Mouse (Mus musculus) intestine, embryonic 16.5 days (tissue): Measurements from ENCODE around the gene E130218I03Rik. TPM values are rescaled to one million over a fixed set of nuclear protein-coding genes. Genes with fewer than 3 reads are reported as not detected.

Experiments used
- ATAC-seq: fragments of 200-750 bp; cut with Nextera tagmentation; 2 replicates; pipeline ENCODE4 v1.8.0; 2017; ENCODE audit warnings: moderate TSS enrichment, moderate library complexity
- H3K27ac ChIP-seq: fragments of 300-500 bp; sonication (generic); 2 replicates; pipeline ENCODE4 v1.5.1; 2014; ENCODE audit warnings: mild to moderate bottlenecking, low read length
- H3K27me3 ChIP-seq: fragments of 300-500 bp; sonication (generic); replicated peaks from 2 replicates; pipeline ENCODE4 v1.6.1; 2014; ENCODE audit warnings: low read length, control low read depth, mixed read lengths; ENCODE audit not compliant: control insufficient read depth, insufficient read depth
- H3K36me3 ChIP-seq: fragments of 300-500 bp; sonication (generic); 2 replicates; pipeline ENCODE4 v1.6.1; 2014; ENCODE audit warnings: low read length, control low read depth; ENCODE audit not compliant: control insufficient read depth, insufficient read depth
- H3K4me1 ChIP-seq: fragments of 300-500 bp; sonication (generic); 2 replicates; pipeline ENCODE4 v1.6.1; 2014; ENCODE audit warnings: low read length, control low read depth, mixed read lengths; ENCODE audit not compliant: control insufficient read depth, insufficient read depth
- H3K4me2 ChIP-seq: fragments of 300-500 bp; sonication (generic); 2 replicates; pipeline ENCODE4 v1.6.1; 2014; ENCODE audit warnings: low read depth, low read length, control low read depth
- H3K4me3 ChIP-seq: fragments of 300-500 bp; sonication (generic); 2 replicates; pipeline ENCODE4 v1.5.1; 2014; ENCODE audit warnings: mild to moderate bottlenecking, low read length
- H3K9ac ChIP-seq: fragments of 300-500 bp; sonication (generic); 2 replicates; pipeline ENCODE4 v1.6.1; 2014; ENCODE audit warnings: low read depth, low read length
- H3K9me3 ChIP-seq: fragments of 300-500 bp; sonication (generic); 2 replicates; pipeline ENCODE4 v1.6.1; 2016; ENCODE audit warnings: low read length, control low read depth; ENCODE audit not compliant: control insufficient read depth
- WGBS: fragments of 180-500 bp; shearing (Covaris S2); extraction: QIAGEN DNeasy Blood & Tissue Kit; methylation state at CpG from one replicate; pipeline ENCODE4 v1.1.7; 2014; 5-methylcytosine and 5-hydroxymethylcytosine counted together
- polyA plus RNA-seq: library from polyadenylated mRNA; unstranded; fragments of >200 nt; fragmentation: Nextera tagmentation; extraction: Ambion mirVana; gene quantifications from 2 replicates; pipeline ENCODE4 v1.2.1, GENCODE M21; 2015

The E130218I03Rik gene
- polyA plus RNA-seq, 1 experiment from 2014 or later = 0.28 TPM

- Histone ChIP-seq H3K4me2 (peak overlapping the region; percentile 92), H3K4me1 (peaks cover 35% of the 10 kb centered on the region), H3K27ac (no peak overlapping the region), H3K4me3 (peak overlapping the region; percentile 51), H3K9me3 (no peaks in the 10 kb centered on the region), H3K9ac (peak overlapping the region; percentile 64; the same call in 1 of the 2 replicates), H3K27me3 (peaks cover 51% of the 10 kb centered on the region), H3K36me3 (no peaks in the 10 kb centered on the region)
- no peak for ATAC-seq
- WGBS = 22% methylated on average over 27 of the region's 27 CpGs
Observed at GRCm38 (mm10) chr4:134250116-134250929, 6.9 kb downstream of the E130218I03Rik start.

DNA sequence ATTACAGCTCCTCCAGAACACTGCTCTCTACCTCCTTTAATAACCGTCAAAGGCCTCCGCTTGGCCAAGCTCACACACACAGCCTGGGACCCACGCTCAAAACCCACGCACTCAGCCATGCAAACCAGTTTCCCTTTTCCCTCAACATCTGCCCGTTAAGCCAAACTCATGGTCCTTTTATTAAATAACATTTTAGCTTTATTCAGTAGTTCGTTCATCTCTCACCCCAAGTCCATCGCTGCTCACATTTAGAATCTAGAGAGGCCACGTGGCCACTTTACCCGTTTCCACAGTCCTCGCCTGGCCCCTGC, 7.4 kb downstream of the E130218I03Rik start:
- H3K4me3 ChIP-seq = peak overlapping the region; percentile 51
- peak overlapping the region; percentile 92 for H3K4me2 ChIP-seq
- H3K9ac ChIP-seq = peak overlapping the region; percentile 64; the same call in 1 of the 2 replicates
- no peaks in the 10 kb centered on the region for H3K36me3 ChIP-seq
- H3K4me1 ChIP-seq = peaks cover 37% of the 10 kb centered on the region
- 22% methylated on average over 10 of the region's 10 CpGs for WGBS
- H3K9me3 ChIP-seq = no peaks in the 10 kb centered on the region
- peaks cover 51% of the 10 kb centered on the region for H3K27me3 ChIP-seq
- ATAC-seq = no peak
- no peak overlapping the region for H3K27ac ChIP-seq

DNA sequence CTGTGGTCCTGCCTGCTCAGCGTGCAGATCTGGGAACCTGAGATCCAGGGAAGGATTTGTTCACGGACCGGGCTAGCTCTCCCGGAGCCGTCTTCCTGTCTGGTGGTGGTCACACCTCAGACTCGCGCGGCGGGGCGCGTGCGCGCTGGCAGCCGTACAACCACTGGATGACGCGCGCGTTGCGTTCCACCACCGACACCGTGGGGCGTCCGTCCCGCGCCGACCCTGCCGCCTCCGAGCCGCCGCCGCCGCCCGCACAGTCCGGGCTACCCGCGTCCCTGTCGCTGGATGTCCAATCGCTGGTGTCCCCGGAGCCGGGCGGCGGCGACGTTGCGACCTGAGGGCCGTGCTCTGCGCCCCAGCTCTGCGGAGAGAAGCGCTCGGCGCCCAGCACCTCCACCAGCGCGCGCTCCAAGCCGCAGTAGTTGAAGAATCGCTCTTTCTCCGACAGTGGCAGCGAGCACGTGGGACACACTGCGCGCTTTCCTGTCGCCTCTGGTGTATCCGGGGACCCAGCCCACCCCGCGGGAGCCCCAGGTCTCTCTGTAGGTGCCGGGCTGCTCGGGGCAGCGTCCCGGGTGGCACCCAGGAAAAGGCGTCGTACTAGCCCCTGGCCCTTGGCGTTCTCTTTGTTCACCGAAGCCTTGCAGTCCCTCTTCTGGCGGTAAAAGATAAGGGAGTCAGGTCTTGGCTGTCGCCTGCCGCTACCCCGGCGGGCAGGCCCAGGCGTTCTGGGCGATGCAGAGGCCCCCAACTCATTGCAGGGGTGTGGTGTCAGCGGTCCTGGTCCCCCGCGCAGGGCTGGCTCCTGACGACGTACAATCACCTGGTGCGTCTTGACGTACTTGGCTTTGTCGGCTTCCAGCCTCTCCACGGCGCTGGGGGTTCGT, 8.0 kb downstream of the E130218I03Rik start:
- no peaks in the 10 kb centered on the region for H3K9me3 ChIP-seq
- H3K36me3 ChIP-seq = no peaks in the 10 kb centered on the region
- peaks cover 42% of the 10 kb centered on the region for H3K4me1 ChIP-seq
- H3K4me3 ChIP-seq = peak overlapping the region; percentile 51
- H3K9ac ChIP-seq = peak overlapping the region; percentile 64
- peak; percentile 17 for ATAC-seq
- no peak overlapping the region for H3K27ac ChIP-seq
- peaks cover 49% of the 10 kb centered on the region for H3K27me3 ChIP-seq
- peak overlapping the region; percentile 92 for H3K4me2 ChIP-seq
- WGBS = under 1% methylated on average over 91 of the region's 91 CpGs

DNA sequence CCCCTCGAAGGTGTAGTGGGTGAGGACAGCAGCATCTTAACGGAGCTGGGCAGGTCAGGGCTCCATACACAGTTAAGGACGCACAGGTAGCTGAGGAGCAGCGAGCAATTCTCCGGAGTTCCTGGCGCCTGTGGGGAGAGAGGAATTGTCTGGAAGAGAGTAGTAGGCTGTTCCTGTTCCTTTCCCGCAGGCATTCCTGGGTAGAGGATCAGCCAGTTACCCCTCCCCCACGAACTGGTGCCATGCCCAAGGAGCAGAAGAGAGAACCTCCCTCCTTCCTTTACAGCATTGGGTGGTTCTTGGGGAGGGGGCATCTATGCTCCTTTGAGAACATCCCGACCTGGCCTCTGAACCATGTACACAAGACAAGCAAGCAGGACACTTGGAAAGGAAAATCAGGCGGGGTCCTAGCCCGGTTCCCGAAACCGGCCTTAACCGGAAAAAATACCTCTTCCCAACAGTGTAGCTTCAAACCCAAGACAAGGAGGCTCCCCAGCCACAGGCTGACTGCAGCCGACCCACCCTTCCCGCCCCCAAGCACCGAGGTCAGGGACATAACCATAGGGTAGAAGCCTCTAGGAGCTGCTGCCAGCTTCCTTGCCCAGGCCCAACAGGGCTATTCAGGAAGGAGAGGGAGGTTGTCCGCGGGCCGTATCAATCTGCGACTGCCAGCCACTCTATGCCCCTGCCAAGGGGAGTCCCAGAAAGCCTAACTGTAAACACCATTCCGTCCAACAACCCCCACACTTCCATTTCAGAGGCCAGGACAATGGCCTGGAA, 8.9 kb downstream of the E130218I03Rik start:
- Histone ChIP-seq H3K4me3 (peak overlapping the region; percentile 51), H3K27ac (no peak overlapping the region), H3K9ac (peak overlapping the region; percentile 64; the same call in 1 of the 2 replicates), H3K27me3 (peaks cover 47% of the 10 kb centered on the region), H3K4me1 (peaks cover 42% of the 10 kb centered on the region), H3K9me3 (no peaks in the 10 kb centered on the region), H3K4me2 (peak overlapping the region; percentile 92), H3K36me3 (no peaks in the 10 kb centered on the region)
- 10% methylated on average over 22 of the region's 22 CpGs for WGBS
- ATAC-seq = no peak

DNA sequence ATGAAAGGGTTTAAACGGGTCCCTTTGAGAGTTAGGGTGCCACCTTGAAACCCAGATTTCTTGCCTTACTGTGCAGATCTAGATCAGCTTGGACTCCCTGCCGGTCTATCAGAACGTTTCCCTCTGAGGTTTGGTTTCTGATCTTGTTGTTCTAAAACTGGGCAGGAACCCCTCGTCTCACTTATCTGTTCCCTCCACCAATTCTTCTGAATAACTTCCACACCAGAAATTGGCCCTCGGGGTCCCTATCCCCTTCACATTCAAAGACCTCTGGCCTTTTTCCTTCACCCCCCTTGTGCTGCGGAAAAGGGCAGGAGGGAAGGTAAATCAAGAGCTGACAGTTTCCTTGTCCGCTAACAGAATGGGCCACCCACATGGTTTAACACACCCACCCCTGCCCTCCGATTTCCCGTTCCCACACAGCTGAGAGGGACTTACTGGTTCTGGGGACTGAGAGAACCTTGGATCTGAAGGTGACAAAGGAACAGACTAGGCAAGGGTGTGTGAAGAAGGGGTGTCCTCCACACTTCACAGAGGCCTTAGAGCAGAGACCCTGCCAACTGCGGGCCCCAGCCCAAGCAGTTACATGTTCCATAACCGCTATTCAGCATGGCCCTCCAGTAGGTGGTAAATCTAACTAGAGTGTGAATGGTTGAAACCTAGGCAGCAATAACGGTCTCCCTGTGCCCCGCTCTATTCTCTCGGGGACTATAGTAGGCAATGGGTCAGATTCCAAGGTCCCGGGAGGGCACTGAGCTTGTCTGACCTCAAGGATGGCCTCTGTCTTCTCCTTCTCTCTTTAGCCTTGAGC, 9.7 kb downstream of the E130218I03Rik start:
- H3K9ac ChIP-seq = peak overlapping the region; percentile 48; the same call in 1 of the 2 replicates
- no peaks in the 10 kb centered on the region for H3K9me3 ChIP-seq
- peaks cover 41% of the 10 kb centered on the region for H3K27me3 ChIP-seq
- no peak for ATAC-seq
- no peaks in the 10 kb centered on the region for H3K36me3 ChIP-seq
- H3K27ac ChIP-seq = peak overlapping the region; percentile 8; the same call in 1 of the 2 replicates
- peaks cover 42% of the 10 kb centered on the region for H3K4me1 ChIP-seq
- H3K4me2 ChIP-seq = peak overlapping the region; percentile 38
- WGBS = 21% methylated on average over 15 of the region's 15 CpGs
- peak overlapping the region; percentile 51 for H3K4me3 ChIP-seq

- peak within 1 kb of the TSS; percentile 51 for H3K4me3 ChIP-seq
- H3K4me1 ChIP-seq = peaks cover 45% of the 10 kb centered on the region
- 4% methylated on average over 13 of the region's 13 CpGs for WGBS
- H3K27ac ChIP-seq = peak within 1 kb of the TSS; percentile 8; the same call in 1 of the 2 replicates
- H3K4me2 ChIP-seq = peak within 1 kb of the TSS; percentile 38
- ATAC-seq = no peak
- no peaks in the 10 kb centered on the region for H3K36me3 ChIP-seq
- peak within 1 kb of the TSS; percentile 48 for H3K9ac ChIP-seq
- no peaks in the 10 kb centered on the region for H3K9me3 ChIP-seq
- peaks cover 37% of the 10 kb centered on the region for H3K27me3 ChIP-seq
Observed at GRCm38 (mm10) chr4:134253722-134254324, 10.4 kb downstream of the E130218I03Rik start, which contains the start of gene Grrp1. Gene Grrp1, minus strand, starts transcription at chr4:134254106.

- Histone ChIP-seq H3K4me3 (no peak overlapping the region), H3K27me3 (peaks cover 37% of the 10 kb centered on the region), H3K4me1 (peaks cover 42% of the 10 kb centered on the region), H3K9me3 (no peaks in the 10 kb centered on the region), H3K36me3 (no peaks in the 10 kb centered on the region), H3K27ac (no peak overlapping the region), H3K4me2 (no peak overlapping the region), H3K9ac (no peak overlapping the region)
- ATAC-seq = no peak
- 47% methylated on average over 3 of the region's 3 CpGs for WGBS
Observed at GRCm38 (mm10) chr4:134254835-134255234, 11.4 kb downstream of the E130218I03Rik start.

DNA sequence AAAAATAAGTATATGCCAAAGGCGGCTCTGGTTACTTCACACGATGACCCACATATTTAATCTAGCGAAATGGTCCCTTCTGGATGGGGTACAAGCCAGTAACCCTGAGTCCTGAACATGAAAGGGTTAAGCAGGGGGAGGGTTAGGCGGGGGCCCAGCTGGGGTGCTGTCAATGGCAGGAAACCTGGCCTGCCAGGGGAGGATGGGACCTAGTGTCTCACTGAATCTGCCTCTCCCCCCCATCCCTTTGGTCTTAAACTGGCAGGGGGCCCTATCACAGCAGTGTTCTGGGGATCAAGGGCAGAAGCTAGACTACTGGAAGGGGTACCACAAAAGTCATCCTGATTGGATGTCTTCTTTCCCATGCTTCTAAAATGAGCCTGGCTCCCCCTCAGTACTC, 12.4 kb downstream of the E130218I03Rik start:
- Histone ChIP-seq H3K9me3 (no peaks in the 10 kb centered on the region), H3K4me2 (no peak overlapping the region), H3K4me3 (no peak overlapping the region), H3K9ac (peak overlapping the region; percentile 38; the same call in 1 of the 2 replicates), H3K36me3 (no peaks in the 10 kb centered on the region), H3K4me1 (peaks cover 33% of the 10 kb centered on the region), H3K27me3 (peaks cover 29% of the 10 kb centered on the region), H3K27ac (peak overlapping the region; percentile 52; the same call in 1 of the 2 replicates)
- no peak for ATAC-seq
- WGBS = 33% methylated on average over 4 of the region's 4 CpGs
